Mouse (Mus musculus) midbrain, embryonic 14.5 days (tissue): ENCODE measurements around the gene Tcl1b4. TPM values are rescaled to one million over a fixed set of nuclear protein-coding genes. Genes with fewer than 3 reads are reported as not detected.
"Not testable (repeated sequence)": the region's sequence is repeated elsewhere in the genome, so short reads cannot be mapped to it uniquely, and the experiment has no call there.

Experiments used
- ATAC-seq: fragments of 200-750 bp; cut with Nextera tagmentation; 2 replicates; pipeline ENCODE4 v1.8.0; 2017; ENCODE audit warnings: moderate number of reproducible peaks, moderate library complexity; ENCODE audit not compliant: low FRiP score, low TSS enrichment
- DNase-seq: peaks from one replicate; pipeline ENCODE4 v3.0.0-alpha.2; 2015
- H3K27ac ChIP-seq: fragments of 300-500 bp; sonication (generic); replicated peaks from 2 replicates; pipeline ENCODE4 v1.5.1; 2014; ENCODE audit warnings: mild to moderate bottlenecking, low read depth, low read length, moderate library complexity
- H3K27me3 ChIP-seq: fragments of 300-500 bp; sonication (generic); 2 replicates; pipeline ENCODE4 v1.6.1; 2014; ENCODE audit warnings: low read length, control low read depth, mixed read lengths; ENCODE audit not compliant: control insufficient read depth, insufficient read depth
- H3K36me3 ChIP-seq: fragments of 300-500 bp; sonication (generic); 2 replicates; pipeline ENCODE4 v1.6.1; 2014; ENCODE audit warnings: low read length, control low read depth; ENCODE audit not compliant: control insufficient read depth, insufficient read depth
- H3K4me1 ChIP-seq: fragments of 300-500 bp; sonication (generic); 2 replicates; pipeline ENCODE4 v1.6.1; 2014; ENCODE audit warnings: mild to moderate bottlenecking, antibody characterized with exemption, low read length, control low read depth; ENCODE audit not compliant: control insufficient read depth, insufficient read depth
- H3K4me2 ChIP-seq: fragments of 300-500 bp; sonication (generic); 2 replicates; pipeline ENCODE4 v1.6.1; 2014; ENCODE audit warnings: mild to moderate bottlenecking, low read length, moderate library complexity
- H3K4me3 ChIP-seq: fragments of 300-500 bp; sonication (generic); replicated peaks from 2 replicates; pipeline ENCODE4 v1.5.1; 2014; ENCODE audit warnings: low read depth, low read length
- H3K9ac ChIP-seq: fragments of 300-500 bp; sonication (generic); replicated peaks from 2 replicates; pipeline ENCODE4 v1.6.1; 2014; ENCODE audit warnings: mild to moderate bottlenecking, low read length, moderate library complexity
- H3K9me3 ChIP-seq: fragments of 300-500 bp; sonication (generic); 2 replicates; pipeline ENCODE4 v1.6.1; 2016; ENCODE audit warnings: low read length, control low read depth, mixed read lengths; ENCODE audit not compliant: control insufficient read depth
- WGBS: fragments of 180-500 bp; shearing (Covaris S2); extraction: QIAGEN DNeasy Blood & Tissue Kit; methylation state at CpG from one replicate; pipeline ENCODE4 v1.1.7; 2014; 5-methylcytosine and 5-hydroxymethylcytosine counted together
- polyA plus RNA-seq: library from polyadenylated mRNA; unstranded; fragments of >200 nt; fragmentation: Nextera tagmentation; extraction: Ambion mirVana; gene quantifications from 2 replicates; pipeline ENCODE4 v1.2.1, GENCODE M21; 2014

Gene Tcl1b4
- polyA plus RNA-seq, result not detected in 2 replicates

DNA sequence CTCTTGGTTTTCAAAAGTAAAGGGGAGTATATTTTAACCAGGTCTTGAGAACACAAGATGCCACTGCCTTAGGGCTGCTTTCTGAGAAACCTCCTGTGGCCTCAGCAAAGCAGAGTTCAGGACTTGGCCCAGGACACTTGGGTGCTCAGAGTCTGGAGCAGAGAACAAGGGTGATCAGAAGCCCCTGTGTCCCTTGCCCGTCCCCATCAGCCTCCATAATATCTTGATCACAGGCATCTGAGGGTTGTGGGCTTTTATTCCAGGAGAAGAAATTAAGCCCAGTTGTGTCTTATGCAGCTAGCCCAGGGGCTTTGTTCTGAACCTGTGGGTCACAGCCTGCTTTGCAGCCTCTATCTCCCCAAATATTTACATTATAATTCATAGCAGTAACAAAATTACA is at the start of gene Tcl1b4:
TSS of gene Tcl1b4 (plus strand) at position 301 of the 400 bp plus-strand sequence.
- not testable (repeated sequence) for H3K27me3 ChIP-seq, H3K36me3 ChIP-seq, DNase-seq, H3K4me2 ChIP-seq, H3K9ac ChIP-seq, ATAC-seq, H3K4me1 ChIP-seq, H3K4me3 ChIP-seq, H3K9me3 ChIP-seq, H3K27ac ChIP-seq
- 89% methylated on average over 1 of the region's 1 CpGs for WGBS

DNA sequence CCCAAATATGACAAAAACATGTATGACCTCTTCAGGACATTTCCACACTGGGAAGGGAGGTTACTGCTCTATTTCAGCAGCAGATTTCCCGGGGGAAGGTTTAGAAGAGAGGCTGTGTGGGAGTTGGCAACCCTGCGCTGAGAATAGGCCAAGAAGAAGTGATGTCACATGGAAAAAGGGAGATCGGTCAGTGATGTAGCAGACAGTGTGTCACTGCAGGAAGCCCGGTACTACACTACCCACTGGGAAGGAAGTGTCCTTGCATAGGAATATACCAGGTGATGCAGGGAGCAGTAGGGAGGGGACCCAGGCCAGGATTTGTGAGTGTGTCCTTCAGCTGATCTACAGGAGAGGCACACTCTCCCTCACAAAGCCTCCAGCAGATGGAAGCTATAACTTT is 46.5 kb upstream of the Tcl1b4 start:
- not testable (repeated sequence) for H3K4me1 ChIP-seq, H3K4me2 ChIP-seq, DNase-seq, H3K9me3 ChIP-seq, H3K27ac ChIP-seq, H3K4me3 ChIP-seq, H3K9ac ChIP-seq, H3K27me3 ChIP-seq, ATAC-seq, H3K36me3 ChIP-seq
- WGBS, result 84% methylated on average over 4 of the region's 4 CpGs

DNA sequence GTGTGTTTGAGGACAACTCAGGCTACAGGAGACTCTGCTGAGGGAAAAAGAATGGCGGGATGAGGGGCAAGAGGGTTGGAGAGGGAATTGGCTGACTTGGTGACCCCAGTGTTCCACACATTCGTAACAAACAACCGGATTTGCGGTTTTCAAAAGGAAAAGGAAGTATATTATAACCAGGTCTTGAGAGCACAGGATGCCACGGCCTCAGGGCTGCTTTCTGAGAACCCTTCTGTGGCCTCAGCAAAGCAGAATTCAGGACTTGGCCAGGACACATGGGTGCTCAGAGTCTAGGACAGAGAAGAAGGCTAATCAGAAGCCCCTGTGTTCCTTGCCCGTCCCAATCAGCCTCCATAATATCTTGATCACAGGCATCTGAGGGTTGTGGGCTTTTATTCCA is 42.9 kb upstream of the Tcl1b4 start:
- WGBS, result 88% methylated on average over 6 of the region's 6 CpGs
- H3K4me3 ChIP-seq, result no peak overlapping the region

DNA sequence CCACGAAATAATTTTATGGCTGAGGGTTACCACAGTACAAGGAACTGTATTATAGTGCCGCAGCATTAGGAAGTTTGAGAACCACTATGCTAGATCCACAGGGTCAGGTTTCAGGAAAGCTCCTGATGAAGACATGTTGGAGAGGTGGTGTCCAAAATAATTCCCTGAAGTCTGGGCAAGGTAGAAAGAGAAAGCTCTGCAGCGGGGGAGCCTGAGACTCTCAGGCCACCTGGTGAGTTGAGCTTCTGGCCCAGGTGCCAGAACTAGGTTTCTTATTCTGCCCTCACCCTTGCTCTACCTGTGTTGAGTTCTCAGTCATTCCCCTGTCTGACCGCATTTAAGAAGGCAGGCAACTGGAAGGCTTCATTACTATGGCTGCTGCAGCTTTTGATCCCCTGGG is 42.4 kb upstream of the Tcl1b4 start, which contains the start of gene Tcl1b1:
TSS of gene Tcl1b1 (plus strand) at position 301 of the 400 bp plus-strand sequence.
- no peaks in the 10 kb centered on the region for H3K27me3 ChIP-seq
- DNase-seq, result no peak
- H3K27ac ChIP-seq, result no peak within 1 kb of the TSS
- no peaks in the 10 kb centered on the region for H3K4me1 ChIP-seq
- no peak for ATAC-seq
- no peak within 1 kb of the TSS for H3K4me3 ChIP-seq
- H3K4me2 ChIP-seq, result no peak within 1 kb of the TSS
- H3K36me3 ChIP-seq, result no peaks in the 10 kb centered on the region
- H3K9ac ChIP-seq, result no peak within 1 kb of the TSS
- H3K9me3 ChIP-seq, result no peaks in the 10 kb centered on the region
- WGBS, result 80% methylated on average over 4 of the region's 4 CpGs

More for the DNA sequence above, 42.9 kb upstream of the Tcl1b4 start:
- Histone ChIP-seq H3K27me3 (no peaks in the 10 kb centered on the region), H3K4me1 (no peaks in the 10 kb centered on the region), H3K36me3 (no peaks in the 10 kb centered on the region), H3K27ac (no peak overlapping the region), H3K9me3 (no peaks in the 10 kb centered on the region), H3K4me2 (no peak overlapping the region), H3K9ac (no peak overlapping the region)
- DNase-seq (no peak), ATAC-seq (no peak)

DNA sequence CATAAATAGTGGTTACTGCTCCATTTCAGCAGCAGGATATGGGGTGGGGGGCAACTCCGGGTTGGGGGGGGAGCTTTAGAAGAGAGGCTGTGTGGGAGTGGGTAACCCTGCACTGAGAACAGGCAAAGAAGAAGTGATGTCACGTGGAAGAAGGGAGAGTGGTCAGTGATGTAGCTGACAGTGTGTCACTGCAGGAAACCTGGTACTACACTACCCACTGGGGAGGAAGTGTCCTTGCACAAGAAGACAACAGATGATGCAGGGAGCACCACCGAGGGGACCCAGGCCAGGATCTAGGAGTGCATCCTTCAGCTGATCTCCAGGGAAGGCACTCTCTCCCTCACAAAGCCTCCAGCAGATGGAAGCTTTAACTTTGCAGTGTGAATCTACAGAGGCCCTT is 35.0 kb upstream of the Tcl1b4 start:
- Histone ChIP-seq H3K27me3 (no peaks in the 10 kb centered on the region), H3K9ac (no peak overlapping the region), H3K36me3 (no peaks in the 10 kb centered on the region), H3K4me2 (no peak overlapping the region), H3K4me1 (no peaks in the 10 kb centered on the region), H3K27ac (no peak overlapping the region), H3K9me3 (no peaks in the 10 kb centered on the region), H3K4me3 (no peak overlapping the region)
- ATAC-seq, result no peak
- 77% methylated on average over 3 of the region's 3 CpGs for WGBS
- no peak for DNase-seq

DNA sequence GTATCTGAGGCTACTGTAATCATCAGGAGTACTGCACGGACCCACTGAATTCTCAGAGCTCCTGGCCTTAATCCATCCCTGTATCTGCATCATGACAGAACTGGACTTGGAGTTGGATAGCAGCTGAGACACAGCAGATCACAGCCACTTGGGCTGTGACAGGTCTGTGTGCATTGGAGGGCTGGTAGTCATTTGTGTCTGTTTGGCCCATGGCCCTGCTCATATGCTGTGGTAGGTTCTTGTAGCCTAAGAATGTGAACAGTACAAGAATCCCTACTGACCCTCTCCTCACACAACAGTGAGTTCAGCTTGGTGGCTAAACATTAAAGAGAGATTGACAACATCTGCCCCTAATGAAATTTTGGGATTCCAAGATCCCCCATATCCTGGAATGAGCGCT is 28.4 kb upstream of the Tcl1b4 start:
- H3K9me3 ChIP-seq, result no peaks in the 10 kb centered on the region
- H3K36me3 ChIP-seq, result no peaks in the 10 kb centered on the region
- WGBS, result 89% methylated on average over 2 of the region's 2 CpGs
- ATAC-seq (no peak), DNase-seq (no peak)
- no peaks in the 10 kb centered on the region for H3K27me3 ChIP-seq
- no peak overlapping the region for H3K9ac ChIP-seq
- H3K27ac ChIP-seq, result no peak overlapping the region
- no peak overlapping the region for H3K4me3 ChIP-seq
- no peak overlapping the region for H3K4me2 ChIP-seq
- H3K4me1 ChIP-seq, result no peaks in the 10 kb centered on the region

DNA sequence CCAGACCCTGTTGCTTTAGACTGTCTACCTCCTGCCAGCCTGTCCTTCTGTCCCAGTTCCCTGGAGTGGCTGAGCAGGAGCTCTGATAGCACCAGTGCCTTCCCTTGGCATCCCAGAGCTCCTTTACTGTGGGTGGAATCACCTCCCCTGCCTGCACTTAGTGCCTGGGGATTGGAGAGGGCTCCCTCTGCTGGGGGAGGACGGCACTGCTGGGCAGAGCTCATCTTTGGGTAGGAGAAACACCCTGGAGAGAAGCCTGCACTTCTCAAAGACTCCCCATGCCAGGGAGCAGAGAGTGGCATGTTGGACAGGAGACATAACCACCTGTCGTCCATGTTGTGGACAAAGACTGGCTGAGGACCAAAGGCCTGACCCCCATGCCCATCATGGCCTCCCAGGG is 27.4 kb upstream of the Tcl1b4 start:
- DNase-seq, H3K4me2 ChIP-seq, H3K36me3 ChIP-seq, H3K27me3 ChIP-seq, H3K4me3 ChIP-seq, ATAC-seq, H3K27ac ChIP-seq, H3K9me3 ChIP-seq, H3K9ac ChIP-seq, H3K4me1 ChIP-seq: not testable (repeated sequence)
- 47% methylated on average over 2 of the region's 2 CpGs for WGBS

DNA sequence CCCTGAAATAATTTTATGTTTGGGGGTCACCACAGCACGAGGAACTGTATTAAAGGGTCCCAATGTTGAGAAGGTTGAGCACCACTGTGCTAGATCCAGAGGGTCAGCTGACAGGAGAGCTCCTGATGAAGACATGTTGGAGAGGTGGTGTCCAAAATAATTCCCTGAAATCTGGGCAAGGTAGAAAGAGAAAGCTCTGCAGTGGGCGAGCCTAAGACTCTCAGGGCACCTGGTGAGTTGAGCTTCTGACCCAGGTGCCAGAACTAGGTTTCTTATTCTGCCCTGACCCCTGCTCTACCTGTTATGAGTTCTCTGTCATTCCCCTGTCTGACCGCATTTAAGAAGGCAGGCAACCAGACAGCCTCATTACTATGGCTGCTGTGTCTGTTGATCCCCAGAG is 25.7 kb upstream of the Tcl1b4 start, which contains the start of gene Tcl1b5:
TSS of gene Tcl1b5 (plus strand) at position 301 of the 400 bp plus-strand sequence.
- not testable (repeated sequence) for H3K9me3 ChIP-seq, H3K27ac ChIP-seq, H3K4me1 ChIP-seq, H3K27me3 ChIP-seq, H3K4me2 ChIP-seq, ATAC-seq, H3K36me3 ChIP-seq, H3K9ac ChIP-seq, DNase-seq, H3K4me3 ChIP-seq
- 66% methylated on average over 3 of the region's 3 CpGs for WGBS

DNA sequence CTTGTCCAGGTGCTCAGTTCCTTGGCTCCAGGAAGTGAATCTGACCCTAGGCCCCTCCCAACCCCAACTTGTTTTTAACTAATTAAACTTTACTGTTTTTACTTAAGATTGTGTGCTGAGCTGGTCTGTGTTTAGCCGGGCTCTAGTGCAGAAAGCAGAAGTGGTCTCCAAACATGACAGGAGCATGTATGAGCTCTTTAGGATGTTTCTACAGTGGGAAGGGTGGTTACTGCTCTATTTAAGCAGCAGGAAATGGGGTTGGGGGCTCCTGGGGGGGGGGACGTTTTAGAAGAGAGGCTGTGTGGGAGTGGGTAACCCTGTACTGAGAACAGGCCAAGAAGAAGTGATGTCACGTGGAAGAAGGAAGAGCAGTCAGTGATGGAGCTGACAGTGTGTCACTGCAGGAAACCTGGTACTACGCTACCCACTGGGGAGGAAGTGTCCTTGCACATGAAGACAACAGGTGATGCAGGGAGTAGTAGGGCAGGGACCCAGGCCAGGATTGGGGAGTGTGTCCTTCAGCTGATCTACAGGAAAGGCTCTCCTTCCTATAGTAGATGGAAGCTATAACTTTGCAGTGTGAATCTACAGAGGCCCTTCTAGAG is 20.6 kb upstream of the Tcl1b4 start:
- H3K9ac ChIP-seq, H3K4me1 ChIP-seq, DNase-seq, H3K27ac ChIP-seq, ATAC-seq, H3K27me3 ChIP-seq, H3K4me2 ChIP-seq, H3K36me3 ChIP-seq, H3K9me3 ChIP-seq, H3K4me3 ChIP-seq: not testable (repeated sequence)
- 76% methylated on average over 4 of the region's 4 CpGs for WGBS
